Comparison of ENCODE assay signal across 17 mouse cellular contexts in the genomic region with DNA sequence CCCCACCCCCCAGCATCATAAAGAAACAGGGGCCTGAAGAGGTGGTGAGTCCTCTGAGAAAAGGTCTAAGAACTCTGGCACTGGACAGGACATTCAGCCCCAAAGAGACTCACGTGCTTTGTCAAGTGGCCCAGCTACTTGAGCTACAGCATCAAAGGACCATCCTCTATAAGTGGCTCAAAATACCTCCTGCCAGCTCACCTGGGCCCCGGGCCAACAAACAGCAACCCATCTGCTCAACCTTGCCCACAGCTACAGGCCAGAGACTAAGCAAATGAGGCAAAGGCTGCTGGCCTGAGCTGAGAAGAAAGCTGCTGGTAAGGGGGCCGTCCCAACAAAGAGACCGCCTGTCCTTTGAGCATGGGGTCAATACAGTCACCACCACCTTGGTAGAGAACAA. TPM values are rescaled to one million over a fixed set of nuclear protein-coding genes. Genes with fewer than 3 reads are reported as not detected.
DNase-seq lines count a peak whose midpoint lies in the region; ATAC-seq and TF ChIP-seq lines count a peak whose summit lies in the region.
"Had no signal": no experiment of that assay in that cellular context is flagged by ENCODE, and none has a peak within 500 bp of the region (broad histone marks: within the 10 kb centered on the region; RNA-seq: fewer than 3 reads in every experiment).

No protein-coding gene starts in this region.

- H3K36me3 ChIP-seq in liver, postnatal 0 days (replicated peaks; ENCODE audit: insufficient read depth, low read length), result no peaks in the 10 kb centered on the region
- no peaks in the 10 kb centered on the region for H3K36me3 ChIP-seq in kidney, embryonic 14.5 days (ENCODE audit: control insufficient read depth, insufficient read depth, low read length)
- no peaks in the 10 kb centered on the region for H3K36me3 ChIP-seq in midbrain, embryonic 14.5 days (ENCODE audit: control insufficient read depth, insufficient read depth, low read length)
- H3K36me3 ChIP-seq: embryonic facial prominence, embryonic 15.5 days; hindbrain, embryonic 15.5 days had no signal

- no peak overlapping the region for H3K4me3 ChIP-seq in liver, postnatal 0 days (ENCODE audit: low read depth, low read length)
- no peak overlapping the region for H3K4me3 ChIP-seq in kidney, embryonic 14.5 days (ENCODE audit: low read length)
- H3K4me3 ChIP-seq in midbrain, embryonic 14.5 days (replicated peaks; ENCODE audit: low read depth, low read length), result no peak overlapping the region
- H3K4me3 ChIP-seq: embryonic facial prominence, embryonic 15.5 days; hindbrain, embryonic 15.5 days had no signal

- H3K27ac ChIP-seq in liver, postnatal 0 days (ENCODE audit: low read depth), result peak overlapping the region; percentile 44
- H3K27ac ChIP-seq in kidney, embryonic 14.5 days (ENCODE audit: low read depth, low read length), result no peak overlapping the region
- no peak overlapping the region for H3K27ac ChIP-seq in midbrain, embryonic 14.5 days (replicated peaks; ENCODE audit: low read depth, low read length)
- H3K27ac ChIP-seq: embryonic facial prominence, embryonic 15.5 days; hindbrain, embryonic 15.5 days had no signal

- TF ChIP-seq POLR2A in brain, embryonic 14.5 days (IDR thresholded peaks at IDR 0.05; ENCODE audit: borderline replicate concordance, extremely low read depth, insufficient read depth, insufficient read length, poor library complexity, severe bottlenecking), result no peak

- no peak overlapping the region for H3K4me2 ChIP-seq in liver, postnatal 0 days (ENCODE audit: low read depth, low read length)
- no peak overlapping the region for H3K4me2 ChIP-seq in kidney, embryonic 14.5 days (replicated peaks; ENCODE audit: low read depth, low read length)
- no peak overlapping the region for H3K4me2 ChIP-seq in midbrain, embryonic 14.5 days (ENCODE audit: low read length)
- H3K4me2 ChIP-seq: embryonic facial prominence, embryonic 15.5 days; hindbrain, embryonic 15.5 days had no signal

- no peak for ATAC-seq in liver, postnatal 0 days
- ATAC-seq in kidney, embryonic 14.5 days (ENCODE audit: low FRiP score, low TSS enrichment), result no peak
- no peak for ATAC-seq in midbrain, embryonic 14.5 days (ENCODE audit: low FRiP score, low TSS enrichment)
- ATAC-seq: forebrain, embryonic 14.5 days had no signal

- peak; percentile 27 to 40 for DNase-seq in heart, adult 9 months (ENCODE audit: low spot score in 2 of 2)
- no peak for DNase-seq in heart, adult 8-10 months (ENCODE audit: low spot score)
- DNase-seq in brain, embryonic 14.5 days (ENCODE audit: low read depth), result peak; percentile 31
- peak; percentile 94 for DNase-seq in cerebellum, adult 9-11 months
- DNase-seq in liver, postnatal 0 days, result no peak
- no peak for DNase-seq in ovary, postnatal 36 days (ENCODE audit: low spot score)
- DNase-seq in midbrain, embryonic 14.5 days, result no peak
- DNase-seq: adrenal gland, postnatal 14 days; B cell, adult 2 months; gastrocnemius, postnatal 10 days; layer of hippocampus, adult 9-11 months; right cerebral cortex, postnatal 25 days; thymus, postnatal 14 days had no signal

- H3K4me1 ChIP-seq in liver, postnatal 0 days (ENCODE audit: insufficient read depth), result peaks cover 11% of the 10 kb centered on the region; the same call in 1 of the 2 replicates
- no peaks in the 10 kb centered on the region for H3K4me1 ChIP-seq in kidney, embryonic 14.5 days (ENCODE audit: control insufficient read depth, insufficient read depth, low read length)
- no peaks in the 10 kb centered on the region for H3K4me1 ChIP-seq in midbrain, embryonic 14.5 days (ENCODE audit: control insufficient read depth, insufficient read depth, low read length)
- H3K4me1 ChIP-seq: embryonic facial prominence, embryonic 15.5 days; hindbrain, embryonic 15.5 days had no signal

- no peak for TF ChIP-seq EP300 in liver, postnatal 0 days (IDR thresholded peaks at IDR 0.05; ENCODE audit: low read depth)

- no peak for TF ChIP-seq CTCF in brain, embryonic 14.5 days (IDR thresholded peaks at IDR 0.05; ENCODE audit: borderline replicate concordance, extremely low read depth, insufficient read depth, insufficient read length)
- no peak for TF ChIP-seq CTCF in liver, postnatal 0 days (IDR thresholded peaks at IDR 0.05; ENCODE audit: low read depth)

- H3K9ac ChIP-seq in liver, postnatal 0 days (replicated peaks), result no peak overlapping the region
- no peak overlapping the region for H3K9ac ChIP-seq in kidney, embryonic 14.5 days (ENCODE audit: low read depth, low read length)
- H3K9ac ChIP-seq in midbrain, embryonic 14.5 days (replicated peaks; ENCODE audit: low read length), result no peak overlapping the region
- H3K9ac ChIP-seq: embryonic facial prominence, embryonic 15.5 days; hindbrain, embryonic 15.5 days had no signal

- H3K27me3 ChIP-seq in liver, postnatal 0 days (ENCODE audit: insufficient read depth, low read length), result no peaks in the 10 kb centered on the region
- no peaks in the 10 kb centered on the region for H3K27me3 ChIP-seq in kidney, embryonic 14.5 days (ENCODE audit: control insufficient read depth, insufficient read depth, low read length)
- no peaks in the 10 kb centered on the region for H3K27me3 ChIP-seq in midbrain, embryonic 14.5 days (ENCODE audit: control insufficient read depth, insufficient read depth, low read length)
- H3K27me3 ChIP-seq: embryonic facial prominence, embryonic 15.5 days; hindbrain, embryonic 15.5 days had no signal

- no peaks in the 10 kb centered on the region for H3K9me3 ChIP-seq in liver, postnatal 0 days (ENCODE audit: low read length)
- H3K9me3 ChIP-seq in kidney, embryonic 14.5 days (ENCODE audit: control insufficient read depth, low read length), result no peaks in the 10 kb centered on the region
- H3K9me3 ChIP-seq in midbrain, embryonic 14.5 days (ENCODE audit: control insufficient read depth, low read length), result no peaks in the 10 kb centered on the region
- H3K9me3 ChIP-seq: embryonic facial prominence, embryonic 15.5 days; hindbrain, embryonic 15.5 days had no signal

- WGBS in liver, postnatal 0 days (ENCODE audit: insufficient replicate concordance), result 84% methylated on average over 4 of the region's 4 CpGs
- WGBS in kidney, embryonic 14.5 days, result 84% methylated on average over 4 of the region's 4 CpGs
- WGBS in midbrain, embryonic 14.5 days, result 81% methylated on average over 4 of the region's 4 CpGs

RNA-seq across cellular contexts. Expression of a gene that starts 5.3 kb away (rescaled TPM):
- total RNA-seq in heart, adult 8-10 months (2022), result 1 to 10 TPM; 1.2 to 2.7 (median 2.0) TPM
- polyA plus RNA-seq in brain, embryonic 14.5 days (2012; rRNA removed), result 2.3 and 2.5 TPM in 2 replicates
- 21.9 and 24.1 TPM in 2 replicates for polyA plus RNA-seq in liver, postnatal 0 days (2015; fragmentation: Nextera tagmentation; extraction: Ambion mirVana)
- polyA plus RNA-seq in kidney, embryonic 14.5 days (2014; fragmentation: Nextera tagmentation; extraction: Ambion mirVana), result 1.3 and 2.6 TPM in 2 replicates
- polyA plus RNA-seq in midbrain, embryonic 14.5 days (2014; fragmentation: Nextera tagmentation; extraction: Ambion mirVana), result 3.3 TPM in 2 replicates

RNA-seq across cellular contexts. Expression of a gene that starts 14.0 kb away (rescaled TPM):
- total RNA-seq in heart, adult 8-10 months (2022), result 10 to 100 TPM in 2 of 4 experiments, 1 to 10 TPM in 2; 7.5 to 12.4 (median 10.9) TPM
- polyA plus RNA-seq in brain, embryonic 14.5 days (2012; rRNA removed), result 16.0 and 16.9 TPM in 2 replicates
- 20.1 and 21.3 TPM in 2 replicates for polyA plus RNA-seq in liver, postnatal 0 days (2015; fragmentation: Nextera tagmentation; extraction: Ambion mirVana)
- polyA plus RNA-seq in kidney, embryonic 14.5 days (2014; fragmentation: Nextera tagmentation; extraction: Ambion mirVana), result 41.3 and 43.8 TPM in 2 replicates
- 29.8 and 34.3 TPM in 2 replicates for polyA plus RNA-seq in midbrain, embryonic 14.5 days (2014; fragmentation: Nextera tagmentation; extraction: Ambion mirVana)

Comparison
In these comparisons a context has a peak if more than half of its experiments do, and no peak if none do; other contexts are left out.
1. DNase-seq: peak in heart, adult 9 months (2 of 2), brain, embryonic 14.5 days (single experiment) and cerebellum, adult 9-11 months (single experiment); none in heart, adult 8-10 months (single experiment), liver, postnatal 0 days (single experiment), ovary, postnatal 36 days (single experiment) and midbrain, embryonic 14.5 days (single experiment).